8 mouse cellular contexts compared by ENCODE assay signal in genomic region chr7:84151960-84152334, GRCm38 (mm10). TPM values are rescaled to one million over a fixed set of nuclear protein-coding genes. Genes with fewer than 3 reads are reported as not detected.
DNase-seq lines count a peak whose midpoint lies in the region; ATAC-seq lines count a peak whose summit lies in the region.

No protein-coding gene starts in this region.

- peak; percentile 93 for ATAC-seq in frontal cortex, adult (ENCODE audit: low TSS enrichment)
- ATAC-seq in hindbrain, embryonic 11.5 days (ENCODE audit: low FRiP score) = peak; percentile 97

- no peaks in the 10 kb centered on the region for H3K9me3 ChIP-seq in hindbrain, embryonic 11.5 days (ENCODE audit: control insufficient read depth, low read length)

- H3K4me1 ChIP-seq in hindbrain, embryonic 11.5 days (replicated peaks; ENCODE audit: control insufficient read depth, insufficient read depth, low read length) = peaks cover 7% of the 10 kb centered on the region

- no peaks in the 10 kb centered on the region for H3K36me3 ChIP-seq in hindbrain, embryonic 11.5 days (ENCODE audit: control insufficient read depth, insufficient read depth, low read length)

- under 1% methylated on average over 45 of the region's 55 CpGs for WGBS in hindbrain, embryonic 11.5 days

- H3K27ac ChIP-seq in hindbrain, embryonic 11.5 days (ENCODE audit: low read depth, low read length) = peak overlapping the region; percentile 96

- H3K4me3 ChIP-seq in hindbrain, embryonic 11.5 days (ENCODE audit: low read depth, low read length) = peak overlapping the region; percentile 76

- peak; percentile 71 for DNase-seq in MEL-GATA-1-ER (ENCODE audit: extremely low read depth, low read depth)
- peak; percentile 89 for DNase-seq in cerebellum, adult 8-10 months
- DNase-seq in hindbrain, embryonic 11.5 days (ENCODE audit: low spot score) = peak; percentile 98
- DNase-seq in layer of hippocampus, postnatal 10 days (ENCODE audit: low spot score in 2 of 2) = peak; percentile 82 to 95
- DNase-seq in lung, postnatal 10 days = peak; percentile 98
- DNase-seq in ovary, postnatal 36 days (ENCODE audit: low spot score) = peak; percentile 94
- peak; percentile 94 for DNase-seq in thymus, postnatal 25 days

- peak overlapping the region; percentile 81 for H3K4me2 ChIP-seq in hindbrain, embryonic 11.5 days (replicated peaks; ENCODE audit: low read depth, low read length)

- no peaks in the 10 kb centered on the region for H3K27me3 ChIP-seq in hindbrain, embryonic 11.5 days (ENCODE audit: control insufficient read depth, insufficient read depth, low read length)

- H3K9ac ChIP-seq in hindbrain, embryonic 11.5 days (ENCODE audit: low read depth, low read length) = peak overlapping the region; percentile 97

RNA-seq across cellular contexts. Expression of gene Abhd17c, which starts 0.3 kb away (rescaled TPM):
- 34.9 and 50.5 TPM in 2 replicates for polyA plus RNA-seq in hindbrain, embryonic 11.5 days (2014; fragmentation: Nextera tagmentation; extraction: Ambion mirVana)
- 10 to 100 TPM; 76.7 to 78.2 TPM for total RNA-seq in layer of hippocampus, postnatal 10 days (2021)

Comparison
In these comparisons a context has a peak if more than half of its experiments do, and no peak if none do; other contexts are left out.
1. Peak in every context shown above with its lines: DNase-seq, ATAC-seq, H3K4me3 ChIP-seq and H3K27ac ChIP-seq.